ENCODE assay signal across 25 mouse cellular contexts in genomic region chr10:8197661-8198060, GRCm38 (mm10).
DNase-seq lines count a peak whose midpoint lies in the region; ATAC-seq and TF ChIP-seq lines count a peak whose summit lies in the region.
"Had no signal": no experiment of that assay in that cellular context is flagged by ENCODE, and none has a peak within 500 bp of the region (broad histone marks: within the 10 kb centered on the region; RNA-seq: fewer than 3 reads in every experiment).

No protein-coding gene starts in this region.

- TF ChIP-seq CTCF in left cerebral cortex, adult 2 months (IDR thresholded peaks at IDR 0.05) = no peak

- ATAC-seq in CD4-positive, CD25-positive, alpha-beta regulatory T cell, adult 4 months = peak; percentile 88
- peak; percentile 38; the same call in 1 of the 2 replicates for ATAC-seq in granulocyte monocyte progenitor cell, adult 5-6 weeks (replicated peaks; ENCODE audit: poor library complexity, severe bottlenecking)
- ATAC-seq in monocyte, adult 5-6 weeks (replicated peaks; ENCODE audit: insufficient number of reproducible peaks, low FRiP score, low TSS enrichment, poor library complexity, severe bottlenecking) = peak; percentile 66
- ATAC-seq: hindbrain, postnatal 0 days; liver, embryonic 12.5 days had no signal

- peak; percentile 46 for DNase-seq in 416B (ENCODE audit: low read depth)
- no peak for DNase-seq in left cerebral cortex, adult 2 months (ENCODE audit: extremely low spot score in 1 of 2, low spot score in 2 of 2)
- no peak for DNase-seq in cerebellum, postnatal 14 days
- no peak for DNase-seq in urinary bladder, postnatal 10 days (ENCODE audit: low spot score)
- no peak for DNase-seq in kidney, postnatal 25 days
- DNase-seq: adrenal gland, postnatal 14 days; cerebellum, adult 2 months; heart, postnatal 10 days; kidney, adult 11 months; lung, adult 18-20 months; lung, postnatal 10 days; midbrain, embryonic 14.5 days; right cerebral cortex, postnatal 14 days; spleen, adult 18-20 months had no signal

- intact Hi-C loops in left cerebral cortex, adult 2 months (cut with DNase I) = loop anchor here (2.0 to 5.0 kb wide), 4 partner anchors 39 to 385 kb away; partner anchors contain the start of gene Tab2

- no peak overlapping the region for H3K4me3 ChIP-seq in left cerebral cortex, adult 2 months
- H3K4me3 ChIP-seq: embryonic facial prominence, embryonic 12.5 days; erythroblast, embryonic 14.5 days; forebrain, embryonic 12.5 days; heart, embryonic 12.5 days; limb, embryonic 12.5 days; liver, embryonic 12.5 days; neural tube, embryonic 15.5 days had no signal

- no peak overlapping the region for H3K27ac ChIP-seq in left cerebral cortex, adult 2 months
- H3K27ac ChIP-seq: forebrain, embryonic 12.5 days; hindbrain, postnatal 0 days; limb, embryonic 12.5 days; liver, embryonic 12.5 days; neural tube, embryonic 15.5 days had no signal

Comparison
In these comparisons a context has a peak if more than half of its experiments do, and no peak if none do; other contexts are left out.
1. ATAC-seq: peak in every context shown above with its lines; median percentile 88 in CD4-positive, CD25-positive, alpha-beta regulatory T cell, adult 4 months; 66 in monocyte, adult 5-6 weeks; 38 in granulocyte monocyte progenitor cell, adult 5-6 weeks.